Mouse (Mus musculus) testis, adult 2 months (tissue): ENCODE results near the gene Mrln. TPM values are rescaled to one million over a fixed set of nuclear protein-coding genes. Genes with fewer than 3 reads are reported as not detected.

Source experiments
- H3K27ac ChIP-seq: fragments of 200-500 bp; 2 replicates; pipeline ENCODE4 v1.5.1; 2012; ENCODE audit warnings: low read depth, low read length; ENCODE audit not compliant: control insufficient read depth, insufficient read depth
- H3K27me3 ChIP-seq: fragments of 200-500 bp; 2 replicates; pipeline ENCODE4 v1.6.1; 2012; ENCODE audit warnings: mild to moderate bottlenecking, low read length, moderate library complexity; ENCODE audit not compliant: control insufficient read depth, insufficient read depth
- H3K36me3 ChIP-seq: fragments of 200-500 bp; 2 replicates; pipeline ENCODE4 v1.6.1; 2012; ENCODE audit warnings: mild to moderate bottlenecking, low read length; ENCODE audit not compliant: control insufficient read depth, insufficient read depth
- H3K4me1 ChIP-seq: fragments of 200-500 bp; 2 replicates; pipeline ENCODE4 v1.6.1; 2012; ENCODE audit warnings: low read length; ENCODE audit not compliant: control insufficient read depth, insufficient read depth
- H3K4me3 ChIP-seq: fragments of 200-500 bp; 2 replicates; pipeline ENCODE4 v1.5.1; 2012; ENCODE audit warnings: low read depth, mild to moderate bottlenecking, low read length, moderate library complexity, mixed read lengths; ENCODE audit not compliant: control insufficient read depth
- CTCF ChIP-seq: fragments of 200-500 bp; IDR thresholded peaks from 2 replicates; pipeline ENCODE4 v1.5.1; 2012; ENCODE audit warnings: low read depth, mild to moderate bottlenecking, inconsistent platforms, low read length, moderate library complexity; ENCODE audit not compliant: control insufficient read depth, insufficient read depth, insufficient replicate concordance
- POLR2A ChIP-seq: fragments of 200-500 bp; IDR thresholded peaks from 2 replicates; pipeline ENCODE4 v1.6.1; 2012; ENCODE audit warnings: low read depth, mild to moderate bottlenecking, inconsistent platforms, low read length, moderate library complexity; ENCODE audit not compliant: control insufficient read depth
- polyA plus RNA-seq: library from polyadenylated mRNA; depleted of rRNA; stranded (reverse); fragments of >200 nt; gene quantifications from 2 replicates; pipeline ENCODE4 v1.2.3, GENCODE M21; 2012

Gene Mrln
- polyA plus RNA-seq, 1 experiment: 1.6 TPM

- Histone ChIP-seq H3K27me3 (no peaks in the 10 kb centered on the region), H3K4me3 (0 out of 2 replicates have a peak overlapping the region, but pooled peaks have one; percentile 2), H3K36me3 (no peaks in the 10 kb centered on the region), H3K27ac (no peak overlapping the region), H3K4me1 (no peaks in the 10 kb centered on the region)
- TF ChIP-seq CTCF (no peak), POLR2A (no peak)
These were observed 51.2 kb downstream of the Mrln start for GRCm38 (mm10) chr10:70255601-70256210.

GRCm38 (mm10) chr10:70257029-70257428, 52.6 kb downstream of the Mrln start:
- no peaks in the 10 kb centered on the region for H3K27me3 ChIP-seq
- TF ChIP-seq POLR2A: no peak
- TF ChIP-seq CTCF: no peak
- no peak overlapping the region for H3K4me3 ChIP-seq
- H3K4me1 ChIP-seq: no peaks in the 10 kb centered on the region
- no peaks in the 10 kb centered on the region for H3K36me3 ChIP-seq
- H3K27ac ChIP-seq: no peak overlapping the region

GRCm38 (mm10) chr10:70260904-70261303, 56.4 kb downstream of the Mrln start:
- Histone ChIP-seq H3K4me3 (no peak overlapping the region), H3K4me1 (no peaks in the 10 kb centered on the region), H3K27me3 (no peaks in the 10 kb centered on the region), H3K27ac (no peak overlapping the region), H3K36me3 (no peaks in the 10 kb centered on the region)
- TF ChIP-seq POLR2A: no peak

GRCm38 (mm10) chr10:70262051-70262450, 57.6 kb downstream of the Mrln start:
- Histone ChIP-seq H3K4me1 (peaks cover 6% of the 10 kb centered on the region), H3K27ac (no peak overlapping the region), H3K36me3 (no peaks in the 10 kb centered on the region), H3K27me3 (no peaks in the 10 kb centered on the region), H3K4me3 (no peak overlapping the region)
- TF ChIP-seq POLR2A: no peak
- TF ChIP-seq CTCF: no peak

GRCm38 (mm10) chr10:70263681-70264189, 59.3 kb downstream of the Mrln start:
- Histone ChIP-seq H3K36me3 (no peaks in the 10 kb centered on the region), H3K27ac (no peak overlapping the region), H3K4me3 (no peak overlapping the region), H3K4me1 (peaks cover 11% of the 10 kb centered on the region), H3K27me3 (no peaks in the 10 kb centered on the region)
- TF ChIP-seq POLR2A (no peak), CTCF (no peak)

GRCm38 (mm10) chr10:70264337-70265036, 60.0 kb downstream of the Mrln start:
- peaks cover 11% of the 10 kb centered on the region for H3K4me1 ChIP-seq
- TF ChIP-seq POLR2A (no peak), CTCF (no peak)
- no peak overlapping the region for H3K27ac ChIP-seq
- no peak overlapping the region for H3K4me3 ChIP-seq
- H3K36me3 ChIP-seq: no peaks in the 10 kb centered on the region
- no peaks in the 10 kb centered on the region for H3K27me3 ChIP-seq

- no peaks in the 10 kb centered on the region for H3K36me3 ChIP-seq
- no peak for TF ChIP-seq CTCF
- TF ChIP-seq POLR2A: no peak
These were observed 62.0 kb downstream of the Mrln start for GRCm38 (mm10) chr10:70266501-70266900.

More at GRCm38 (mm10) chr10:70266501-70266900, 62.0 kb downstream of the Mrln start:
- Histone ChIP-seq H3K27me3 (no peaks in the 10 kb centered on the region), H3K4me1 (peaks cover 11% of the 10 kb centered on the region), H3K4me3 (peak overlapping the region; percentile 73), H3K27ac (no peak overlapping the region; the same call in 1 of the 2 replicates)
